Mouse (Mus musculus) kidney, postnatal 14 days (tissue): ENCODE data around the gene Gm28308.
A peak's percentile ranks its signal among the peaks of the same experiment; 100 is the strongest.

Experiments
- DNase-seq: peaks from one replicate; pipeline ENCODE4 v3.0.0; 2022; ENCODE audit warnings: mixed read lengths

The Gm28308 gene

DNA sequence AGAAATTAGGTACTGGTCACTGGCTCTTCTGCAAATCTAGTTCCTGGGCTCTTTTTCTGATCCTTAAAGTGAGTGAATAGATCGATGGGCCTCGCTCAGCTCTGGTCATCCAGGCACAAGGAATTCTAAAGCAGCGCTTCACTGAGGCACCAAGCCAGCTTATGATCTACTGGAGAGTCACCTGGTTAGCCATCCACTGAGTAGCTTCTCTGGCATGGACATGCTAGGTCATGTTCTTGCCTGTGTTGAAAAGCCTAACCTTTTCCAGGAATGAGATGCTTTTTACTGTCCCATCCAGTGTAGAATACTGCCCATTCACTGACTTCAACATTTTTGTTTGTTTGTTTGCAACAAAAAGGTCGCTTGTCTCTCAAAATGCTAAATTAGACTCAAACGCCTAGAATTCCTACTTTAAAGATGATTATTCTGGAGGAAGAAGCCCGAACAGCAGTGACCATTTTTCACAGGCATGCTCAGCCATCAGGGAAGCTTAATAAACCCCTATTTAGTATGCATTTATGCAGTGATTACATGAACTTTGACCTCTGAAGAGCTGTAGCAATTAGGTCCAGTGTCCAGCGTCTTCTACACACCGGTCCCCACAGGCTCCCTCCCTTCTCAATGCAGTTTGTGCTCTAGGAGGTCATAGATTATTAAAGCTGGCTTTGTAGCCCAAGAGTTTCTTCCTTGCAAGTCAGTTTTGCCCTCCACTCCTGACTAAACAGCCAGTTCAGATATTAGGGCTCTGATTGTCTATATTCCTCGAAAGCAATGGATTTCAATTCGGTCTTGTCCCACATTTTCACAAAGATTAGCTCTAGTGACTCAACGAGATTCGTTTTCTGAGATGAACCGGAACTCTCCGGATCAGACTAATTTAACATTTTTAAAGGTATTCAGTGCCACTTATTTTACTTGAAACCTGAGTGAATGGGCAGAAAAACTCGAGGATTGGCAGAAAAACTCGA, 60.6 kb downstream of the Gm28308 start:
- DNase-seq, result no peak

DNA sequence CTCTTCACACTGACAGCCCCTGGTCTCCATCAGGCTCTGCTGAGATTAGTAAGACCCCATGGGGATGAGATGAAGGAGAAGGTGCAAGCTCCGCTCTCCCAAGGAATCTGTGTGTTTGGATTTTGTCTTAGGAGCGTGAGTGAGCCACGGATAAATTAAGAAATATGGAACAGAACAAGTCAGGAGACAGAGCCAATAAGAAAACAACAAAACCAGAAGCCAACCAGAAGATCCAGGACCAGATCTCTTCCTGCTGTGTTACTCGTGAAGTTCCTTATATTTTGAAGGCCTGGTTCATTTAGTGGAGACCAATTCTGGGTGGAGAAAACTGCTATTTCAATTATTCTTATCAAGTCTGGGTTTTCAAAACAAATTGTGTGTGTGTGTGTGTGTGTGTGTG, 61.6 kb downstream of the Gm28308 start:
- DNase-seq, result no peak

DNA sequence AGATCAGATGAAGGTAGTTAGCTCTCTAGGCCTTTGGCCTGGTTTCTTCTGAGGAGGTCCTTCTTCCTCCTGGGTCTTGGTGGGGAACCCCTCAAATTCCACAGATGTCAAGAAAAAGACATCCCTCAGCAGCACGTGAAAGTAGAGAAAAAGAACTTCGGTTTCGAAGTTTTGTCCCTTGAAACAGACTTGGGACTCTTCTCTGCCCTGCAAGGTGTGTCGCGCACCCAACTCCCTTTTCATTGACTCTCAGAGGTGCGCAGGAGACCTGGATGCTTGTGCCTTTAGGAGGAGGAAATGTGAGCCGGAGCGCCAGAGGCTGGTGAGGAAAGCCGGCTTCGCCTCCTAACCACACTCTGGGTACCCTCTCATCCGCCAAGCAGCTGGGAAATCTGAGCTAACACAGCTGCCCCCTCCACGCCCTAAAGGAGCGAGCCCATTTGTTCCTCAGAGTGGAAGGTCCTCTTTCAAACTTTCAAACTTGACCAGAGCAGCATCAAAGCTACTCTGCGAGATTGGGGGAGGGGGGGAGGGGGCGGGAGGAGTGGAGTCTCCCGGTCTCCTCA, 62.7 kb downstream of the Gm28308 start:
- no peak for DNase-seq

DNA sequence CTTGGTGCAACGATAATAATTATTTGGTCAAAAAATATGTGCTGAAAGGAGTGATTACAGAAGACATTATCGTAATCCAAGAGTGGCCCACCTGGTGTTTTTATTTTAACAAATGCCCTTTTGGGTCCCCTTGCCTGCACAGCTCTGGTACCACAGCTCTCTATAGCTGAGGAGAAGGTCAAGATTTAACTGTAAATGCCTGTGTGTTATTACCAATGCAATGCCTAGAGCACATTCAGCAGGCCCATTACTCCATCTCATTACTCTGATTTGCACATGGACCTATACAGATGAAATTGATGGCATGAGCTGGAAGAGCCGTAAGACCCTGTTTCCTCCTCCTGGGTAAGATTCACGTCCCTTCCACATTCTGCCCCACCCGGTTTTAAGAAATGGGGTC, 74.0 kb downstream of the Gm28308 start:
- DNase-seq, result no peak

DNA sequence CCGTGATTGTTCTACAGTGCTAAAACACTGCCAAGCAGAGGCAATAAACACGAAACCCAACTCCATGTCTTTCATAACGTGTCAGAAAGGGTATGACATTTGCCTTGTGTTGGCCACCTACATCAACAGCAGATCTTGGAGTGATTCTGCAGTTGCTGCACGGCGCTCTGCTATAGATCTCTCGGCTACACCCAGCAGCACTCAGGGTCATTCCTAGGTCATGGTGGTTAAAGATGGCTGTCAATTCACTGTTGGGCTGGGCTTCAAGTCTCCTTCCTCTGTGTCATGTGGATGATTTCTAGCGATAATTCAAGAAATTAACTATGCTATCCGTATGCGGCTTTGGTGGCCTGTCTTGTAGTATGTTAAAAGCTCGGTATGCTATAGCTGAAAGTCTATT, 74.6 kb downstream of the Gm28308 start:
- no peak for DNase-seq

DNA sequence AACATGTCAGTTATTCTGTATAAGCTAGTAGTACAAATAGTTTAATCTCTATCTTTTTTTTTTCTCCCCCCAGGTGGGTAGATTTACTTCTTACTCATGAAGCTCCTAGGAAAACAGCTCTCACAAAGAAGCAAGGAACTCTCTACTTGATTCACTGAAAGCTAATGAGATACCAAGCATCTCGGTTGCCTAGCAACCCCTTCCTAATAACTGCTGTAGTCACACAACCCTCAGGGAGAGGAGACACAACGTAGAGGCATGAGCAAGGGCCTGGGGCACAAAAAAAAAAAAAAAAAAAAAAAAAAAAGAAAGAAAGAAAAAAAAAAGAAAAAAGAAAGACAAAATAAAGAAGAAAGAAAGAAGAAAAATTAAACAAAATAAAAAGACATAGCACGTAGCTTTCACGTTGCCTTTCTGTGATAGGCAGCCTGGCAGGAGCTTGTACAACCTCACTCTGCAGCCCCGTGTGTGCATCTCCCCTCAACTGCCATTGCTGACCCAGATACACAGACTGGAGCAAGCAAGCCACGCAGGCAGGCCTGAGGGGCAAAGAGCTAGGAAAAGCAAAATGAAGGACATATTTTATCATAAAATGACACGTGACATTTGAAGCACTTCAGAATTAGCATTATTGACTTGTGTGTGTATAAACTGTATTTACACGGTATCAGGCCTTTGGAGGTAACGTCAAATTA, 75.2 kb downstream of the Gm28308 start:
- no peak for DNase-seq

DNA sequence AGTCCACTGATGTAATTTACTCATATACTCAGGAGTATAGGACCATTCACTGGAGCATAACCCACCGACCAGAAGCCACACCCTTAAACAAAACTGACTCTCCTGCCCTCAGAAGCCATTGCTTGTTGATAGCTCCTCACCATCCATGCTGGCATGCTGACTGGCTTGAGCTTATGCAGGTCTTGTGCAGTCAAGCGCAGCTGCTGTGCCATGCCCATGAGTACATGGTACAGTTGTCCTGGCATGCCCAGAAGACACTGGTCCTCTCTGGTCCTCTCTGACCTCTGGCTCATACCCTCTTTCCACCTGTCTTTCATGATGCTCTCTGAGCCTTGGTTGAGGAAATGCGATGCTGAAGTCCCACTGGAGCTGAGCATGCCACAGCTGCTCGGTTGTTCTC, 89.5 kb downstream of the Gm28308 start:
- no peak for DNase-seq

DNA sequence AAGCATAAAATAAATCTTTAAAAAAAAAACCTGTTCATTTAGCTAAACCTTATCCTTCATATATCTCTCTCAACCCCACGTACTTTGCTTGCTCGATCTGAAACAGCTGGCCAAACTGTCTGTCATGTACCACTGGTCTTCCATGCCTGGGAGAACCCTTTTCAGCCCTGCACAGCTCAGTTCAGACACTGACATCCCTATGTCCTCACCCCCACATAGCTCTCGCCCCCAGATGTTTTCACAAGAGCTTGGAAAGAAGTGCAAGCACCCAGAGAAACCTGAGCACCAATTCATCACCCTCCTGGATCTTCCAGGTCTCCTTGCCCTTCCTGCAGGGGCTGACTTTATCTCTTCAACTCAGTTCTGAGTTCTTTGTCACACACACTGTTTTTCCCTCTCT, 92.0 kb downstream of the Gm28308 start:
- DNase-seq, result no peak

DNA sequence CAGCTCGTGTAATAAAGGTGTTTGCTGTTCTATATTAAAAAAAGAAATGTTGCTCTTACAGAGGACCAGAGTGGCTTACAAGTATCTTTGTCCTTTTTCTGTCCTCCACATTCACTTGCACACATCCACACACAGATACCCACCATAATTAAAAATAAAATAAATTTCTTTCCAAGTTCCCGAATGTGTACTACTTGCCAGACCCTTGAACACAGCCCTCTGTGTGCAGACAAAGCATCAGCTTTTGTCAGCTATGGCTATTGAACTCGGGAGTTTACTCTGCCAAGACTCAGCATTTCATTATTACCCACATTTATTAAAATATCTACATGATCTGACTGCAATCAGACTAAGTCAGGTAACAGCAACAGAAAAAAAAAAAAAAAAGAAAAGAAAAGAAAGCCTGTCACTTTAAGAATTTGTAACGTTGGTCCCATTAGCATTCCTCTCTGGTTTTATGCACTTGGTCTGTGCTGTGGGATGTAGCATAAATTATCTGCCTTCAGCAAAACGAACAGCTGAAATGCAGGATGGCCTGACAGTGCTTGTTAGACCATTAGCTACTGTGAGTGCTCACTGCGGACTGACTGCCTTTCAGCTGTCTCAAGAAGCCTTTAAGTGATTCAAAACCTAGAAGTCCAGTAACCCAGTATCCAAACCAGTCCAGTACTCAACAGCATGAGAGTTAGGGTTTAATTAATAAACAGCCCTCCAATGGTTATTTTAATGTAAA, 94.1 kb downstream of the Gm28308 start:
- DNase-seq, result peak; percentile 39

DNA sequence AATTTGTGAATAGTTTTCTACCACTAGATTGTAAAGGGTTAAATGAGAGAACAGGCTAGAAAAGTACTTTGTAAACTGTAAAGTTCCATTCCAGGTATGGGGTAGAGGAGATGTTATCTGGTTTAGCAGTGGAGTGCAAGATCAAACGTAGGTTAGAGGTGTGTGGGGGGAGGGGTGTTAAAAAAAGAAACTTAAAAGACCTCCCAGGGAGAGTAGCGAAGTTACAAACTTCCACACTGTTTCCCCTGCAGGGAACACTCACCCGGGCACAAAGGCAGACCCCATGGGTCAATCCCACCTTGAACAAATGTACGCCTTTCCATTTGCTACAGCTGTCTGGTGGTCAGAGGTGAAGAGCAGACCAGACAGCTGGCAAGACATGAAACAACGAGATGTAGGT, 97.2 kb downstream of the Gm28308 start:
- no peak for DNase-seq
